Mouse (Mus musculus): ENCODE measurements at regions not wholly inside any gene's neighbourhood (a gene's known extent, or its start where the extent isn't known, plus 50 kb on each side); places are given as distances from the start of the nearest gene placed in this dataset.

- Histone ChIP-seq H3K27ac (ENCODE audit: insufficient read depth, low read length) (no peak overlapping the region), H3K4me1 (ENCODE audit: control insufficient read depth, insufficient read depth, low read length) (peaks cover 2% of the 10 kb centered on the region; the same call in 1 of the 2 replicates), H3K4me3 (ENCODE audit: insufficient read depth, low read length) (no peak overlapping the region)
- TF ChIP-seq POLR2A (IDR thresholded peaks at IDR 0.05; ENCODE audit: low read depth, low read length), result no peak
- TF ChIP-seq CTCF (IDR thresholded peaks at IDR 0.05; ENCODE audit: borderline replicate concordance, insufficient read depth, low read length), result no peak
Measured at GRCm38 (mm10) chr1:13851144-13851543, 2242.0 kb downstream of the 4930444P10Rik start.

GRCm38 (mm10) chr1:13849071-13849470 is 2244.1 kb downstream of the 4930444P10Rik start:
- no peak overlapping the region for H3K4me3 ChIP-seq (ENCODE audit: insufficient read depth, low read length)
- TF ChIP-seq POLR2A (IDR thresholded peaks at IDR 0.05; ENCODE audit: low read depth, low read length), result no peak
- TF ChIP-seq CTCF (IDR thresholded peaks at IDR 0.05; ENCODE audit: borderline replicate concordance, insufficient read depth, low read length), result no peak
- no peak overlapping the region for H3K27ac ChIP-seq (ENCODE audit: insufficient read depth, low read length)
- H3K4me1 ChIP-seq (ENCODE audit: control insufficient read depth, insufficient read depth, low read length), result no peaks in the 10 kb centered on the region

GRCm38 (mm10) chr1:13846336-13846865 is 2246.7 kb downstream of the 4930444P10Rik start:
- H3K27ac ChIP-seq (ENCODE audit: insufficient read depth, low read length), result no peak overlapping the region
- TF ChIP-seq POLR2A (IDR thresholded peaks at IDR 0.05; ENCODE audit: low read depth, low read length) (no peak), CTCF (IDR thresholded peaks at IDR 0.05; ENCODE audit: borderline replicate concordance, insufficient read depth, low read length) (no peak)
- no peaks in the 10 kb centered on the region for H3K4me1 ChIP-seq (ENCODE audit: control insufficient read depth, insufficient read depth, low read length)
- H3K4me3 ChIP-seq (ENCODE audit: insufficient read depth, low read length), result no peak overlapping the region

- no peaks in the 10 kb centered on the region for H3K4me1 ChIP-seq (ENCODE audit: control insufficient read depth, insufficient read depth, low read length)
- no peak overlapping the region for H3K27ac ChIP-seq (ENCODE audit: insufficient read depth, low read length)
- TF ChIP-seq POLR2A (IDR thresholded peaks at IDR 0.05; ENCODE audit: low read depth, low read length) (no peak), CTCF (IDR thresholded peaks at IDR 0.05; ENCODE audit: borderline replicate concordance, insufficient read depth, low read length) (no peak)
- H3K4me3 ChIP-seq (ENCODE audit: insufficient read depth, low read length), result no peak overlapping the region
Measured at GRCm38 (mm10) chr1:13840309-13840622, 2252.9 kb downstream of the 4930444P10Rik start.

- Histone ChIP-seq H3K4me3 (ENCODE audit: insufficient read depth, low read length) (no peak overlapping the region), H3K4me1 (ENCODE audit: control insufficient read depth, insufficient read depth, low read length) (no peaks in the 10 kb centered on the region), H3K27ac (ENCODE audit: insufficient read depth, low read length) (no peak overlapping the region)
- TF ChIP-seq POLR2A (IDR thresholded peaks at IDR 0.05; ENCODE audit: low read depth, low read length) (no peak), CTCF (IDR thresholded peaks at IDR 0.05; ENCODE audit: borderline replicate concordance, insufficient read depth, low read length) (no peak)
Measured at GRCm38 (mm10) chr1:13839619-13840308, 2253.4 kb downstream of the 4930444P10Rik start.

GRCm38 (mm10) chr1:13834860-13835840 is 2258.0 kb downstream of the 4930444P10Rik start:
- no peaks in the 10 kb centered on the region for H3K4me1 ChIP-seq (ENCODE audit: control insufficient read depth, insufficient read depth, low read length)

GRCm38 (mm10) chr1:13807786-13808185 is 2285.3 kb downstream of the 4930444P10Rik start:
- Histone ChIP-seq H3K27ac (ENCODE audit: insufficient read depth, low read length) (no peak overlapping the region), H3K4me1 (ENCODE audit: control insufficient read depth, insufficient read depth, low read length) (no peaks in the 10 kb centered on the region), H3K4me3 (ENCODE audit: insufficient read depth, low read length) (no peak overlapping the region)
- TF ChIP-seq CTCF (IDR thresholded peaks at IDR 0.05; ENCODE audit: borderline replicate concordance, insufficient read depth, low read length) (no peak), POLR2A (IDR thresholded peaks at IDR 0.05; ENCODE audit: low read depth, low read length) (no peak)

More at GRCm38 (mm10) chr1:13834860-13835840, 2258.0 kb downstream of the 4930444P10Rik start:
- no peak for TF ChIP-seq POLR2A (IDR thresholded peaks at IDR 0.05; ENCODE audit: low read depth, low read length)
- TF ChIP-seq CTCF (IDR thresholded peaks at IDR 0.05; ENCODE audit: borderline replicate concordance, insufficient read depth, low read length), result no peak
- H3K4me3 ChIP-seq (ENCODE audit: insufficient read depth, low read length), result no peak overlapping the region
- no peak overlapping the region for H3K27ac ChIP-seq (ENCODE audit: insufficient read depth, low read length)

- Histone ChIP-seq H3K4me1 (ENCODE audit: control insufficient read depth, insufficient read depth, low read length) (no peaks in the 10 kb centered on the region), H3K4me3 (ENCODE audit: insufficient read depth, low read length) (no peak overlapping the region), H3K27ac (ENCODE audit: insufficient read depth, low read length) (no peak overlapping the region)
- TF ChIP-seq POLR2A (IDR thresholded peaks at IDR 0.05; ENCODE audit: low read depth, low read length) (no peak), CTCF (IDR thresholded peaks at IDR 0.05; ENCODE audit: borderline replicate concordance, insufficient read depth, low read length) (no peak)
Measured at GRCm38 (mm10) chr1:13800460-13800859, 2292.7 kb downstream of the 4930444P10Rik start.

- H3K4me3 ChIP-seq (ENCODE audit: insufficient read depth, low read length), result no peak overlapping the region
- H3K4me1 ChIP-seq (ENCODE audit: control insufficient read depth, insufficient read depth, low read length), result no peaks in the 10 kb centered on the region
- TF ChIP-seq POLR2A (IDR thresholded peaks at IDR 0.05; ENCODE audit: low read depth, low read length), result no peak
- TF ChIP-seq CTCF (IDR thresholded peaks at IDR 0.05; ENCODE audit: borderline replicate concordance, insufficient read depth, low read length), result no peak
- H3K27ac ChIP-seq (ENCODE audit: insufficient read depth, low read length), result no peak overlapping the region
Measured at GRCm38 (mm10) chr1:13798848-13799247, 2294.3 kb downstream of the 4930444P10Rik start.

All from embryonic fibroblast, embryonic 13.5 days (primary cell).